Mouse (Mus musculus) heart, postnatal 36 days (tissue): ENCODE measurements at regions not wholly inside any gene's neighbourhood (a gene's known extent, or its start where the extent isn't known, plus 50 kb on each side); places are given as distances from the start of the nearest gene placed in this dataset.

Experiments
- DNase-seq, 2 experiments: peaks; one replicate each; pipeline ENCODE4 v3.0.0; 2021 to 2022
- intact Hi-C: fragments of 180-260 bp; cut with DNase I; formaldehyde crosslinking; loops from one replicate; pipeline ENCODE4 v1.15.1; 2025

GRCm38 (mm10) chr16:93035626-93036025 lies 209.7 kb upstream of the Runx1 start:
- DNase-seq = no peak
- intact Hi-C loops = no loop called here

GRCm38 (mm10) chr16:93033943-93034342 lies 208.0 kb upstream of the Runx1 start:
- DNase-seq = no peak

GRCm38 (mm10) chr16:93031624-93032023 lies 205.7 kb upstream of the Runx1 start:
- intact Hi-C loops = no loop called here
- no peak for DNase-seq

More at GRCm38 (mm10) chr16:93033943-93034342, 208.0 kb upstream of the Runx1 start:
- intact Hi-C loops = no loop called here

- intact Hi-C loops = no loop called here
- DNase-seq = no peak
Observed at GRCm38 (mm10) chr16:93028640-93029039, 202.7 kb upstream of the Runx1 start.

- intact Hi-C loops = no loop called here
Observed at GRCm38 (mm10) chr16:93028016-93028415, 202.1 kb upstream of the Runx1 start.

GRCm38 (mm10) chr16:93026094-93026648 lies 200.2 kb upstream of the Runx1 start:
- DNase-seq = no peak
- intact Hi-C loops = no loop called here

More at GRCm38 (mm10) chr16:93028016-93028415, 202.1 kb upstream of the Runx1 start:
- no peak for DNase-seq

- DNase-seq = no peak
- intact Hi-C loops = no loop called here
Observed at GRCm38 (mm10) chr16:93019800-93020555, 194.0 kb upstream of the Runx1 start.

- no peak for DNase-seq
- intact Hi-C loops = no loop called here
Observed at GRCm38 (mm10) chr16:93018766-93019165, 192.8 kb upstream of the Runx1 start.

- intact Hi-C loops = no loop called here
- DNase-seq = no peak
Observed at GRCm38 (mm10) chr16:93017025-93017424, 191.1 kb upstream of the Runx1 start.

GRCm38 (mm10) chr16:93015636-93016035 lies 189.7 kb upstream of the Runx1 start:
- DNase-seq = no peak
- intact Hi-C loops = no loop called here

- intact Hi-C loops = loop anchor here (5.0 kb wide), 1 partner anchor 318 kb away; no protein-coding TSS in a partner anchor
- no peak for DNase-seq
Observed at GRCm38 (mm10) chr16:93014991-93015390, 189.0 kb upstream of the Runx1 start.

GRCm38 (mm10) chr16:93013881-93014280 lies 187.9 kb upstream of the Runx1 start:
- intact Hi-C loops = loop anchor here (5.0 kb wide), 1 partner anchor 317 kb away; no protein-coding TSS in a partner anchor
- DNase-seq = no peak

GRCm38 (mm10) chr16:93013256-93013655 lies 187.3 kb upstream of the Runx1 start:
- intact Hi-C loops = loop anchor here (5.0 kb wide), 1 partner anchor 316 kb away; no protein-coding TSS in a partner anchor
- DNase-seq = no peak

GRCm38 (mm10) chr16:93011474-93011873 lies 185.5 kb upstream of the Runx1 start:
- DNase-seq = no peak
- intact Hi-C loops = loop anchor here (5.0 kb wide), 1 partner anchor 314 kb away; no protein-coding TSS in a partner anchor

GRCm38 (mm10) chr16:93006321-93006984 lies 180.5 kb upstream of the Runx1 start:
- intact Hi-C loops = no loop called here
- peak; percentile 25 to 26 for DNase-seq

GRCm38 (mm10) chr16:93005470-93005869 lies 179.5 kb upstream of the Runx1 start:
- no peak for DNase-seq
- intact Hi-C loops = no loop called here

GRCm38 (mm10) chr16:93003830-93004229 lies 177.9 kb upstream of the Runx1 start:
- intact Hi-C loops = no loop called here
- no peak for DNase-seq

GRCm38 (mm10) chr16:92998689-92999088 lies 172.7 kb upstream of the Runx1 start:
- intact Hi-C loops = no loop called here
- no peak for DNase-seq

GRCm38 (mm10) chr16:92997636-92998035 lies 171.7 kb upstream of the Runx1 start:
- intact Hi-C loops = no loop called here
- DNase-seq = no peak

GRCm38 (mm10) chr16:92995993-92996350 lies 170.0 kb upstream of the Runx1 start:
- DNase-seq = no peak
- intact Hi-C loops = no loop called here

GRCm38 (mm10) chr16:92995132-92995992 lies 169.4 kb upstream of the Runx1 start:
- intact Hi-C loops = no loop called here
- no peak for DNase-seq
